Mouse (Mus musculus) kidney, adult 2 months (tissue): ENCODE data around the gene 4930404H24Rik.

Source experiments
- CTCF ChIP-seq: fragments of 200-500 bp; conservative IDR thresholded peaks from 2 replicates; pipeline ENCODE4 v1.5.1; 2011; ENCODE audit warnings: low read depth, mild to moderate bottlenecking, control low read depth, low read length, moderate library complexity, mixed read lengths; ENCODE audit not compliant: insufficient read depth, insufficient read length
- POLR2A ChIP-seq: fragments of 200-500 bp; IDR thresholded peaks from one replicate; pipeline ENCODE4 v1.6.1; 2011; ENCODE audit warnings: low read depth, low read length, control low read depth

DNA sequence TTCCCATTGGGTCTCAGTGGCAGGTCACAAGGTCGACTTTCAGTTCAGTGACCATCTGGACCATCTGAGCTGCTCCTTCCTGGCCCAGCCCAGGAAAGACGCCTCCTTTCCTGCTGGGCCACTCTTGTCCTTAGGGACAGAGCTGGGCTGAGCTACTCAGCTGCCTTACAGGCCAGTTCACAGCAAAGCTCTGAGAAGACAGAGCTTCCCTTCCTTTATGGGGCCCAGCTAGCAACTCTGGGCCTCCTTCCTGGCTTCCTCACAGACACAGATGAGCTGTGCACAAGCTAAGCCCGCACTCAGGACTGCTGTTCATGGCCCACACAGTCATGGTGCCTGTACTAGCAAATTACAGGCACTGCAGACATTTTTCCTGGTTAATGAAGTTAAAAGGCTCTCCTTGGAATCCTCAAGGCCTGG, 34.6 kb upstream of the 4930404H24Rik start:
- TF ChIP-seq CTCF (no peak), POLR2A (peak; percentile 8)
